Mouse (Mus musculus): Measurements from ENCODE around the gene Ncl.

Gene Ncl

DNA sequence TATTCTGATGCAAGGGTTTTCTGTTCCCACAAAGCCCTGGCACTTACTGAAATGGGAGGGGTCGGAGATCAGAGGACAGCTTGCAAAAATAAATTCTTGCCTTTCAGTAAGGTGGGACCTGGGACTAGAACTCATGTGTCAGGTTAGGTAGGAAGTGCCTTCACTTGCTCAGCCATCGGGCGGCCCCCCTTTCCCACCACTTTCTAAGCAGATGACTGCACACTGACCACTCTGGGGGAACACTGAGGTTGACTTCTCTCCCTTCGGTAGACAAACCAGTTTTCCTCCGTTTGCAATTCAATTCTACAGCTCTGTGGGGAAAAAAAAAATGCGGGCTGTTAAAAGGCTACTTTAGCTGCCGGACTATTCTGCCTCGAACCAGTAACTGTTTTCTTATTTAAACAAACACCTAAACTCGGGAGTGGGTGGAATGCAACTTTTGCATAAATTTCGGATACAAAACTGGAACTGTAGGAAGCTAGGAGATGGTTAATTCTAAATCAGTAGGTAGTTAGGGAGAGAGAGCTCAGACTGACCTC, 47.7 kb downstream of the Ncl start:
- DNase-seq: no peak

DNA sequence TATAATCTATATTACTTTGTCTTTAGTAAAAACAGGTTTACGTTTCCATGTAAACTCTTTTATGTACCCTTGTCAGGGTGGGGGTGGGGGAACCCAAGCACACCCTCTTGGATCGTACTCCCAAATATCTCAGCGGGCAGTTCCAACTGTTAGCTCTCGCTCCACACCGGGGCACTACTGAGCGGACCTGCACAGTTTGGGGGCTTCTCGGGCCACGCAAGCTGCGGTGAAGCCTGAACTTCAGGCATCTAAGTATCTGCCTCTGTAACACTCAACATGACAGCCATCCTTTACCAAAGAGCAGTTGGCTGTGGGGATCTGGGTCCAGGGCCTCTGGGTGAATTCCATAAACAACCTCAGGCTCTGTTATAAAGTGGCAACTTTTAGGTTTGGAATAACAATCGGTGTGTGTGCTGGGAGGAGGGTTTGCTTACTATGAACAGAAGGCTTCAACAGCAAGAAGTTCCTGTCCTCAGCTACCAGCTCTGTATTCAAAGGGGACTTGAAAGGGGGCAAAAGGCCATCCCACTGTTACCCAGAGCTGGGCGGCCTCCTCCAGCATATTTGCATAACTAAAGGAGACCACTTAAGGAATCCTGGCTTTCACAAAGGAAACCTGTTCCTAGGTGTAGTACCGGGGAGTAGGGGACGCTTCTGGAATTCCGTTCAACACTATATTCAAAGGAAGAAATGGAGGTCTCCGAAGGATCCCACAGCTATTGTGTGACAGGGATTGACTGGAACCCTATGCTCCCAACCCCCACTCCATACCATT, 48.5 kb downstream of the Ncl start:
- no peak for DNase-seq

DNA sequence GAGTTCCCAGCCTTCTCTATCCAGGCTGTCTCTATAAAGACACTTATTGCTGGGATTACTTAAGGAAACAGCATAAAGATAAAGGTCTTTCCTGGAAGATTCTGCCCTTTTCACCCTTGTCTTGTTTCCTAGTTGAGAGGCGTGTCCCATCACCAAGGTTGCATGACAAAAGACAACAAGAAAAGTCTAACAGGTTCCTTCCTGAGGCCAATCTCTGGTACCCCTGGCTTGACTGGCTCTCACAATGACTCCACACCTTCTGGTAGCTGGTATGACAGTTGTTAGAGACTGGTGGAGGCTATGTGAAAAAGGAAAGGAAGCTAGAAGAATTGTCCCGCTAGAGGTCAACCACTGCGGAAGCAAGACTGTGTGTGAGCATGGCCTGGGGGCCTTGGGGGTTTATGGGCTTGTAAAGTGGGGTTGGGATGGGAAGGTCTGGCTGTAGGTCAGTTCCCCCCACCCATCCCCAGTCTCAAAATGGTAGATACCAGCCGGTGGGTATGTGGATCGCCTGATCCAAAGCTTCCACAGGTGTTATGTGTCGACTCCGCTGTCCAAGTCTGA, 49.8 kb downstream of the Ncl start:
- DNase-seq: no peak

DNA sequence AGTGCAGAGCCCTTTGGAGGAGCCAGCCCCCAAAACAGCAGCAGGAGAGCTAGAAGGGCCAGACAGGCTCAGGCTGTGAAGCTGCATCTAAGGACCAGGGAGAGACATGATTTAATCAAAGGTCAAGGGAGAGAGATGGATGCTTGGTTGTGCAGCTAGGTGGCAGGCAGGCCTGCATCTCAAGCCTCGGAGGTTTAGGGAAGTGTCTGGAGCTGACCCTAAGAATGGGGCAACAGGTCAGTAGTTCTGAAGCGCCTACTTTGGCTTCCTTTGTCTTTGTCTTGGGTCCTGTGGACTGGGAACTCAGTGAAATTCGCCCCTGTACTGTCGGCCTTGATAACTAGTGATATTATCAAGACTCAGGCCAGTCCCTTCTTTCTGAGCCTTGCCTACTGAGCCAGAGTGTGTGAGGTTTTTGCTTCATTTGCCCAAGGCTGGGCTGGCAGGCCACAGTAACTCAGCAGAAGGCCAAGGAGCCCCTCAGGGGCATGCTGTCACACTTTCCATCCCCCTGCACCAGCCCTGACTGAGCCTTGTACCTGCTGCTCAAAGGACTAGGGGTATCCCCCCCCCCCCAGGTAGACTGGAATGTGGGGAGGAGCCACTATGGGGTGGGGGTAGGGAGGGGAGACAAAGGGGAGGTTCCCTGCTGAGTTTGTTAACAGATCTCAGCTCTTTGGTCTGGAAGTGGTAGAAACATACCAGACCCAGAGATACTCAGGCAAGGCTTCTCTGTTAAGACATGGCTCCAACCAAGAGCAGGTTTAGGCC, 51.1 kb downstream of the Ncl start:
- no peak for DNase-seq

DNA sequence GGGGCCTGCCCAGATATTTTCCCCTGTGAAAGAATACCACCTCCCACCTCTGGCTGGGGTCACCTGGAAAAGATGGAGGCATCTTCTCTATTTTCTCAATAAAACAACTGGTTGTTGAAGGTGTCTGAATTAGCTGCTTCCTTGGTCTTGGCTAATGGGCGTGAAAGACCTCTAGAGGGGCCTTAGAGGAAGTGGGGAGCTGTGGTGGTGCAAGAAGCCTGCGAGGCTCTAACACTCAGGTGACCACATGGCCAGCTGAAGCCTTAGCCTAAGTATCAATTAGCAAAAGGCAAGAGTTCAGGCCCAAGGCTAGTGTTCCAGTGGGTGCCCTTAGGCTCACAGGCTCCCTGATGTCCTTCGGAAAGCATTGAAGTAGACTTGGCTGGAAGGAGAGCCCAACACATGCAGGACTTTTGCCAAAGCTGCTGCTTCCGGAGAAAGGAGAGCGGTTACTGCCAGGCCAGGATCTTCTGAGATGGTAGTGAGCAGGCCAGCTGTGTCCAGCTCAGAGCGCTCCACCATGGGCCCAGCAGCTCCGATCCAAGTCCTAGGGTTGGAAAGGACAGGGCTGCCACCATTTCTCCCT, 51.9 kb downstream of the Ncl start:
- peak; percentile 55 for DNase-seq

DNA sequence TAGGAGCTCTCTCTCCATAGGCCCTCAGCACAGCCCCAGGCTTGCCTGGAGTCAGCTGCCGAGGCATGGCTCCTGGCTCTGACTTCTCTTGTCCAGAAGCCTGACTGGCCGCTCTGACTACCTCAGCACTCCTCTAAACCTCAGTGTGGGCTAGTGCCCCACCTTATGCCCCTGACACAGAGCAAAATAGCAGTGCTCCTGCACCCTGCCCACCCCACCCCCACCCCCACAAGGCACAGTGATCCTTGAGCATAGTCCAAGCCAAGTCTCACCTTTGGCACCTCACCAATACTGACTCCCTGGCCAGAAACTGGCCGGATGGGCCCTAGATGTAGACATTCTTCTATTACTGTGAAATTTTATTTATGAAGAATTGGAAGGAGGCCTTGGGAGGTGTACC, 52.5 kb downstream of the Ncl start:
- peak; percentile 72 for DNase-seq

DNA sequence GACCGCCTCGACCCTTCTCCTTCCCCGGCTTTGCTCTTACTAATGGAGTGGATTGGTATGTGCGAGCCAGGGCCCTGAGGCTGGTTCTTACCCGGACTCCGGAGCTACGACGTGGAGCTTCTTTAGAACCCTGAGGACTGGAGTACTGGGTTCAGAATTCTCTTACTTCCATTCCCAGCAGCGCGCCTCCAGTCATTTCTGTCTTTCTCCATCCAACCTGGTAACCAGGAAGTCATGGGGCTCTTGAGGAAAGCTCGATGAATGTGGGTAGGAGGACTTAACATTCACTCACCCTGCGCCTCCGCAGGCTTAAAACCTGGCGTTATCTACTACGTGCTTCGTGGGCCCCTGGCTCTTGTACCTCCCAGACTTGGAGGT, 55.3 kb downstream of the Ncl start:
- no peak for DNase-seq

DNA sequence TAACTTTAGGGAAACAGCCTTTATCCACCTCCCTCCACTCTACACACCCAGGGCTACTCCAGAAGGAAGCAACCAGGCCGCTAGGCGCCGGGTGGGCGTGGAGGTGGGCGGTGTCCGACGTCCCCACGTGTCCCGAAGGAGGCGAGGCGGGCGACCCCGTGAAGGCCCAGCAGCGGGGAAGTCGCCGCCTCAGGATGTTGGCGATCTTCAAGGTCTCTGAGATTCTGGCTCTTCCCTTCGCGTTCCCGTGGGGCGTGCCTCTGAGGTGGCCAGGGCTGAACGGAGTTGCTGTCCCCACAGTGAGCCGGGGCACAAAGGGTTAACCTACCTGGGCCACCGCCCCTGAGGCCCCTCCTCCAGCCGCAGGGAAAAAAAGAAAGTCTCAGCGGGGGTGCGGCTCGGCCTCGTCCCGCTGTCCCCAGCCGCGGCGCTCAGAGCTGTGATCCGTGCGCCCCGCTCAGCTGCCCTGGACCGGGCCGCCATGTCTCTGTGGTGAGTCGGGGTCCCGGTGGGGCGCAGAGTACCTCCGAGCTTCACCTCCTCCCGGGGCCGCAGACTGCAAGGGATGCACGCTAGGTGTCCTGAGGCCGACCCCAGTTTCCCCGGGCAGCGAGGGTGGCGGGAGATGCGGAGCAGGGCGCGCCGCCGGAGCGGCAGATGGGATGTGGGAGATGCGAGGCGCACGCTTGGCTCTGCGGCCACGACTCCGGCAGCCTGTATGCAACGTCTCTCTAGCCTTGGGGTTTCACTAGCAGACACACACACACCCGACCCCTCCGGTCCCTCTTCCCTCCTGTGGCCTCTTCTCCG, 55.9 kb downstream of the Ncl start:
- peak; percentile 45 for DNase-seq

DNA sequence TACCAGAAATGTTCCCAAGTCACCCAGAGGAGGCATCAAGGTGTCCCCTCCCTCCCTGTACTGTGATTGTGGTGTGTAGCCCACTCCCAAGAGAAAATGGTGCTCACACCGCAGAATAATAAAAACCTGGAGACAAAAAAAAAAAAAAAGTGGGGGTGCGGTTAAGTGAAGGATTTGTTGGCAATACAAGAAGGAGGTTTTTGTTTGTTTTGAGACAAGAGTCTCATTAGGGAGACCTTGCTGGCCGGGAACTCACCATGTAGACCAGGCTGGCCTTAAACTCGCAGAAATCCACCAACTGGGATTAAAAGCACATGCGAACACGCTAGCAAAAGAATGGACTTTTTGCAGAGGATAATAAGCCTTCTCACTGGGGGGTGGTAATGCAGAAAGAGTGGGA, 56.7 kb downstream of the Ncl start, which contains the start of gene B3gnt7:
B3gnt7 (plus strand) TSS at position 301 of the 400 bp plus-strand sequence.
- no peak for DNase-seq

DNA sequence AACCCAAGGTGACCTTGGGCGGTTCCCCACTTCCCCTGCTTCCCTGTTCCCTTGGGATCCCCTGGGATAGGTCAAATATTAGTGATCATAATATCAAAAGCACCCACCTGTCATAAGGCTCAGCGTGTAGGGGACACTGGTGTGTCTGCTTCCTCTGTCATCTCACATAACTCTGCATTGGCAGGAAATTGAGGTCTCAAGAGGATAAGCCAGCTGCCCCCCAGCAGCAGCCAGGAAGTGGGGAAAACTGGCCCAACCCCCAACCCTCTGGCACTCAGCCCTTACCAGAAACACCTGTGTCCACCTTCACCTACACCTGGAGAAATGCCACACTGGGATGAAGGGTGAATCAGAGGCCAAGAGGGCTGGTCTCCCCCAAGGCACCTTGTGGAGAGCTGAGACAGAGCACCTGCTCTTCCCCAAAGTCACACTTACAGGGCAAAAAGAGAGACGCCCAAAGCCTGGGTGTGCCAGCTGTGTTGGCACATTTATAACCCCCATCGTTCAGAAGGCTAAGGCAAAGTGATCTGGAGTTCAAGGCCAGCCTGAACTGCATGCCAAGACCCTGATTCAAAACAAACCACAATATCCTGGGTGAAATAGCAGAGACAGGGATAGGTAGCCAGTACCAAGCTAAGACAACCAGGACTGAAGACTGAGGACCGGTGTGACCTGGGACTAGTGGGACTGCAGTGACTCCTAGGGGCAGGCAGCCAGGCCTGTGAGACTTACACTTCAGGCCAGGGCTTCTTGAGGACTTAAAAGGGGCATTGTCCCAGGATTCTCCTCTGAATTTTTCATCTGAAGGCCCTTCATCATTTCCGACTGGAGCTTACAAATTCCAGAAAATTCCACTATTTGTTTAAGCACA, 57.7 kb downstream of the Ncl start:
- no peak for DNase-seq

DNA sequence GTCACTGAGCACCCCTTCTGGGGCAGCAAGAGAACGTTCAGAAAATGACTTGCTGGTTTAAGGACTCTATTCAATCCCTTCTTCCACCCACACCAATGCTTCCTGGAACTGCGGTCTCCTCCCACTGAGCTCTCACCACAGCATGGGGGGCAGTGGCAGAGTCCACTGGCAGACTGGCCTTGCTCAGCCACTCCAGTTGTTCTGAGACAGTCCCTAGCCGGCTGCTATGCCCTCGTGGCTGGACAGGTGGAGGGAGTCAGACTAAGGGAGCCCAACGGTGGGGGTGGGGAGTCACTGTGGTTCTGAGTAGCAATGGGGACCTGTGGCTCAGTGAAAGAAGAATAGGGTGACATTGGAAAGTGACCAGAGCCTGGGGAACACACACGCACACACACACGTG, 58.5 kb downstream of the Ncl start:
- no peak for DNase-seq

DNA sequence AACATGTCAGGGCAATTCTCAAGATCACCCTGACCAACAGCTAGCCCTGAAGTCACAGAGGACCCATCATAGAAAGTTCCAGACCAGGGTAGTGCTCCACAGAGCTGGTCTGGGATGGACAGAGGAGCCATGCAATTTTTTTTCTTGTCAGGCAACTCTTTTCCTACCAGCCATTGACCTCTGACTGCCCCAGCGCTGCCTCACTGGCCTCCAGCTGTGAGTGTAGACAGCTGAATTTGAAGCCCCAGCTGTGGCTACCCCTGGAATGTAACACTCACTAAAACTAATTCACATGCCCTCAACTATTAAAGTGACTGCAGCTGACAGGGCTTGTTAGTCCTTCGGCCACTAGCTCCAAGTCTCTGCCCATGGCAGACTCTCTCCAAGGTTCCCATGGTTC, 59.1 kb downstream of the Ncl start:
- DNase-seq: no peak
